Mouse (Mus musculus): ENCODE data around the gene Prl. TPM values are rescaled to one million over a fixed set of nuclear protein-coding genes. Genes with fewer than 3 reads are reported as not detected.

Prl gene
- not detected in 2 replicates for polyA plus RNA-seq (2014; fragmentation: Nextera tagmentation; extraction: Ambion mirVana)

GRCm38 (mm10) chr13:27057270-27057669 is at the start of gene Prl:
TSS of gene Prl (plus strand) at chr13:27057570.
- H3K4me2 ChIP-seq (ENCODE audit: low read depth, low read length), result no peak within 1 kb of the TSS
- H3K9ac ChIP-seq (replicated peaks; ENCODE audit: low read depth, low read length), result no peak within 1 kb of the TSS
- H3K27me3 ChIP-seq (ENCODE audit: control insufficient read depth, insufficient read depth, low read length), result no peaks in the 10 kb centered on the region
- no peak for ATAC-seq (ENCODE audit: low read depth)
- no peak within 1 kb of the TSS for H3K27ac ChIP-seq (ENCODE audit: low read depth, low read length)
- H3K4me3 ChIP-seq (ENCODE audit: low read depth, low read length), result no peak within 1 kb of the TSS
- no peaks in the 10 kb centered on the region for H3K4me1 ChIP-seq (ENCODE audit: control insufficient read depth, insufficient read depth, low read length)
- H3K36me3 ChIP-seq (ENCODE audit: control insufficient read depth, insufficient read depth, low read length), result no peaks in the 10 kb centered on the region
- WGBS, result 93% methylated on average over 1 of the region's 1 CpGs
- H3K9me3 ChIP-seq (ENCODE audit: control insufficient read depth, low read length), result no peaks in the 10 kb centered on the region

GRCm38 (mm10) chr13:27026614-27027013 is 30.8 kb upstream of the Prl start:
- Histone ChIP-seq H3K9me3 (ENCODE audit: control insufficient read depth, low read length) (no peaks in the 10 kb centered on the region), H3K27ac (ENCODE audit: low read depth, low read length) (no peak overlapping the region), H3K9ac (replicated peaks; ENCODE audit: low read depth, low read length) (no peak overlapping the region), H3K4me1 (ENCODE audit: control insufficient read depth, insufficient read depth, low read length) (no peaks in the 10 kb centered on the region), H3K36me3 (ENCODE audit: control insufficient read depth, insufficient read depth, low read length) (no peaks in the 10 kb centered on the region), H3K27me3 (ENCODE audit: control insufficient read depth, insufficient read depth, low read length) (no peaks in the 10 kb centered on the region), H3K4me2 (ENCODE audit: low read depth, low read length) (no peak overlapping the region), H3K4me3 (ENCODE audit: low read depth, low read length) (no peak overlapping the region)
- 93% methylated on average over 1 of the region's 1 CpGs for WGBS
- no peak for ATAC-seq (ENCODE audit: low read depth)

GRCm38 (mm10) chr13:27027376-27027775 is 30.0 kb upstream of the Prl start:
- Histone ChIP-seq H3K9ac (replicated peaks; ENCODE audit: low read depth, low read length) (no peak overlapping the region), H3K27ac (ENCODE audit: low read depth, low read length) (no peak overlapping the region), H3K4me2 (ENCODE audit: low read depth, low read length) (no peak overlapping the region), H3K4me1 (ENCODE audit: control insufficient read depth, insufficient read depth, low read length) (no peaks in the 10 kb centered on the region), H3K4me3 (ENCODE audit: low read depth, low read length) (no peak overlapping the region), H3K36me3 (ENCODE audit: control insufficient read depth, insufficient read depth, low read length) (no peaks in the 10 kb centered on the region), H3K9me3 (ENCODE audit: control insufficient read depth, low read length) (no peaks in the 10 kb centered on the region), H3K27me3 (ENCODE audit: control insufficient read depth, insufficient read depth, low read length) (no peaks in the 10 kb centered on the region)
- no peak for ATAC-seq (ENCODE audit: low read depth)
- WGBS, result 93% methylated on average over 1 of the region's 1 CpGs

- no peak for ATAC-seq (ENCODE audit: low read depth)
- Histone ChIP-seq H3K9ac (replicated peaks; ENCODE audit: low read depth, low read length) (no peak overlapping the region), H3K4me3 (ENCODE audit: low read depth, low read length) (no peak overlapping the region), H3K36me3 (ENCODE audit: control insufficient read depth, insufficient read depth, low read length) (no peaks in the 10 kb centered on the region), H3K4me1 (ENCODE audit: control insufficient read depth, insufficient read depth, low read length) (no peaks in the 10 kb centered on the region), H3K9me3 (ENCODE audit: control insufficient read depth, low read length) (no peaks in the 10 kb centered on the region), H3K27me3 (ENCODE audit: control insufficient read depth, insufficient read depth, low read length) (no peaks in the 10 kb centered on the region), H3K4me2 (ENCODE audit: low read depth, low read length) (no peak overlapping the region), H3K27ac (ENCODE audit: low read depth, low read length) (no peak overlapping the region)
- 93% methylated on average over 2 of the region's 2 CpGs for WGBS
Observed at GRCm38 (mm10) chr13:27028501-27029240, 28.7 kb upstream of the Prl start.

- H3K36me3 ChIP-seq (ENCODE audit: control insufficient read depth, insufficient read depth, low read length), result no peaks in the 10 kb centered on the region
- H3K4me3 ChIP-seq (ENCODE audit: low read depth, low read length), result no peak overlapping the region
- H3K27ac ChIP-seq (ENCODE audit: low read depth, low read length), result no peak overlapping the region
- no peak overlapping the region for H3K9ac ChIP-seq (replicated peaks; ENCODE audit: low read depth, low read length)
- no peaks in the 10 kb centered on the region for H3K27me3 ChIP-seq (ENCODE audit: control insufficient read depth, insufficient read depth, low read length)
- H3K9me3 ChIP-seq (ENCODE audit: control insufficient read depth, low read length), result no peaks in the 10 kb centered on the region
- 18% methylated on average over 4 of the region's 4 CpGs for WGBS
- no peaks in the 10 kb centered on the region for H3K4me1 ChIP-seq (ENCODE audit: control insufficient read depth, insufficient read depth, low read length)
- no peak for ATAC-seq (ENCODE audit: low read depth)
- H3K4me2 ChIP-seq (ENCODE audit: low read depth, low read length), result no peak overlapping the region
Observed at GRCm38 (mm10) chr13:27031101-27031852, 26.1 kb upstream of the Prl start.

GRCm38 (mm10) chr13:27031853-27032240 is 25.5 kb upstream of the Prl start:
- Histone ChIP-seq H3K4me1 (ENCODE audit: control insufficient read depth, insufficient read depth, low read length) (no peaks in the 10 kb centered on the region), H3K27ac (ENCODE audit: low read depth, low read length) (no peak overlapping the region), H3K4me2 (ENCODE audit: low read depth, low read length) (no peak overlapping the region), H3K36me3 (ENCODE audit: control insufficient read depth, insufficient read depth, low read length) (no peaks in the 10 kb centered on the region), H3K9ac (replicated peaks; ENCODE audit: low read depth, low read length) (no peak overlapping the region), H3K27me3 (ENCODE audit: control insufficient read depth, insufficient read depth, low read length) (no peaks in the 10 kb centered on the region), H3K4me3 (ENCODE audit: low read depth, low read length) (no peak overlapping the region), H3K9me3 (ENCODE audit: control insufficient read depth, low read length) (no peaks in the 10 kb centered on the region)
- ATAC-seq (ENCODE audit: low read depth), result no peak
- 78% methylated on average over 1 of the region's 1 CpGs for WGBS

GRCm38 (mm10) chr13:27032998-27033397 is 24.4 kb upstream of the Prl start:
- no peaks in the 10 kb centered on the region for H3K27me3 ChIP-seq (ENCODE audit: control insufficient read depth, insufficient read depth, low read length)
- no peak overlapping the region for H3K9ac ChIP-seq (replicated peaks; ENCODE audit: low read depth, low read length)
- no peak overlapping the region for H3K4me3 ChIP-seq (ENCODE audit: low read depth, low read length)
- H3K36me3 ChIP-seq (ENCODE audit: control insufficient read depth, insufficient read depth, low read length), result no peaks in the 10 kb centered on the region
- no peak overlapping the region for H3K27ac ChIP-seq (ENCODE audit: low read depth, low read length)
- H3K4me2 ChIP-seq (ENCODE audit: low read depth, low read length), result no peak overlapping the region
- no peak for ATAC-seq (ENCODE audit: low read depth)
- no peaks in the 10 kb centered on the region for H3K9me3 ChIP-seq (ENCODE audit: control insufficient read depth, low read length)
- H3K4me1 ChIP-seq (ENCODE audit: control insufficient read depth, insufficient read depth, low read length), result no peaks in the 10 kb centered on the region
- 90% methylated on average over 2 of the region's 2 CpGs for WGBS

- H3K9me3 ChIP-seq (ENCODE audit: control insufficient read depth, low read length), result no peaks in the 10 kb centered on the region
Observed at GRCm38 (mm10) chr13:27042185-27042584, 15.2 kb upstream of the Prl start.

GRCm38 (mm10) chr13:27043326-27043725 is 14.0 kb upstream of the Prl start:
- Histone ChIP-seq H3K27me3 (ENCODE audit: control insufficient read depth, insufficient read depth, low read length) (no peaks in the 10 kb centered on the region), H3K9me3 (ENCODE audit: control insufficient read depth, low read length) (no peaks in the 10 kb centered on the region), H3K4me1 (ENCODE audit: control insufficient read depth, insufficient read depth, low read length) (no peaks in the 10 kb centered on the region), H3K27ac (ENCODE audit: low read depth, low read length) (no peak overlapping the region), H3K9ac (replicated peaks; ENCODE audit: low read depth, low read length) (no peak overlapping the region), H3K4me2 (ENCODE audit: low read depth, low read length) (no peak overlapping the region), H3K4me3 (ENCODE audit: low read depth, low read length) (no peak overlapping the region), H3K36me3 (ENCODE audit: control insufficient read depth, insufficient read depth, low read length) (no peaks in the 10 kb centered on the region)
- no peak for ATAC-seq (ENCODE audit: low read depth)
- WGBS, result 87% methylated on average over 1 of the region's 1 CpGs

More at GRCm38 (mm10) chr13:27042185-27042584, 15.2 kb upstream of the Prl start:
- Histone ChIP-seq H3K27me3 (ENCODE audit: control insufficient read depth, insufficient read depth, low read length) (no peaks in the 10 kb centered on the region), H3K9ac (replicated peaks; ENCODE audit: low read depth, low read length) (no peak overlapping the region), H3K27ac (ENCODE audit: low read depth, low read length) (no peak overlapping the region), H3K36me3 (ENCODE audit: control insufficient read depth, insufficient read depth, low read length) (no peaks in the 10 kb centered on the region), H3K4me1 (ENCODE audit: control insufficient read depth, insufficient read depth, low read length) (no peaks in the 10 kb centered on the region), H3K4me2 (ENCODE audit: low read depth, low read length) (no peak overlapping the region), H3K4me3 (ENCODE audit: low read depth, low read length) (no peak overlapping the region)
- no peak for ATAC-seq (ENCODE audit: low read depth)
- 82% methylated on average over 2 of the region's 2 CpGs for WGBS
